Mouse (Mus musculus) heart, postnatal 25 days (tissue): ENCODE data around the gene Tcl1b4. TPM values are rescaled to one million over a fixed set of nuclear protein-coding genes. Genes with fewer than 3 reads are reported as not detected.
"Not testable (repeated sequence)": the region's sequence is repeated elsewhere in the genome, so short reads cannot be mapped to it uniquely, and the experiment has no call there.

Experiments used
- DNase-seq: peaks from one replicate; pipeline ENCODE4 v3.0.0; 2022; ENCODE audit warnings: low spot score
- intact Hi-C: fragments of 180-260 bp; cut with DNase I; formaldehyde crosslinking; loops from one replicate; pipeline ENCODE4 v1.15.1; 2025
- total RNA-seq, 2 experiments: library from RNA; stranded (reverse); gene quantifications; 2 replicates each; pipeline ENCODE4 v1.2.3; 2021

The Tcl1b4 gene
- total RNA-seq = not detected

GRCm38 (mm10) chr12:105201657-105202056, at the start of gene Tcl1b4:
Gene Tcl1b4 (plus strand): TSS chr12:105201957.
- intact Hi-C loops, DNase-seq: not testable (repeated sequence)

- intact Hi-C loops, DNase-seq: not testable (repeated sequence)
Measured at GRCm38 (mm10) chr12:105155286-105155685, 46.5 kb upstream of the Tcl1b4 start.

GRCm38 (mm10) chr12:105158842-105159241, 42.9 kb upstream of the Tcl1b4 start:
- DNase-seq = no peak
- intact Hi-C loops = no loop called here

GRCm38 (mm10) chr12:105159390-105159789, 42.4 kb upstream of the Tcl1b4 start, which contains the start of gene Tcl1b1:
Gene Tcl1b1 (plus strand): TSS chr12:105159690.
- intact Hi-C loops = no loop called here
- no peak for DNase-seq

DNA sequence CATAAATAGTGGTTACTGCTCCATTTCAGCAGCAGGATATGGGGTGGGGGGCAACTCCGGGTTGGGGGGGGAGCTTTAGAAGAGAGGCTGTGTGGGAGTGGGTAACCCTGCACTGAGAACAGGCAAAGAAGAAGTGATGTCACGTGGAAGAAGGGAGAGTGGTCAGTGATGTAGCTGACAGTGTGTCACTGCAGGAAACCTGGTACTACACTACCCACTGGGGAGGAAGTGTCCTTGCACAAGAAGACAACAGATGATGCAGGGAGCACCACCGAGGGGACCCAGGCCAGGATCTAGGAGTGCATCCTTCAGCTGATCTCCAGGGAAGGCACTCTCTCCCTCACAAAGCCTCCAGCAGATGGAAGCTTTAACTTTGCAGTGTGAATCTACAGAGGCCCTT, 35.0 kb upstream of the Tcl1b4 start:
- intact Hi-C loops = no loop called here
- no peak for DNase-seq

GRCm38 (mm10) chr12:105173366-105173765, 28.4 kb upstream of the Tcl1b4 start:
- no peak for DNase-seq
- intact Hi-C loops = loop anchor here (10.0 kb wide), 1 partner anchor 119 kb away; no protein-coding TSS in a partner anchor

GRCm38 (mm10) chr12:105174318-105174717, 27.4 kb upstream of the Tcl1b4 start:
- DNase-seq = not testable (repeated sequence)
- intact Hi-C loops = loop anchor here (10.0 kb wide), 1 partner anchor 120 kb away; no protein-coding TSS in a partner anchor

DNA sequence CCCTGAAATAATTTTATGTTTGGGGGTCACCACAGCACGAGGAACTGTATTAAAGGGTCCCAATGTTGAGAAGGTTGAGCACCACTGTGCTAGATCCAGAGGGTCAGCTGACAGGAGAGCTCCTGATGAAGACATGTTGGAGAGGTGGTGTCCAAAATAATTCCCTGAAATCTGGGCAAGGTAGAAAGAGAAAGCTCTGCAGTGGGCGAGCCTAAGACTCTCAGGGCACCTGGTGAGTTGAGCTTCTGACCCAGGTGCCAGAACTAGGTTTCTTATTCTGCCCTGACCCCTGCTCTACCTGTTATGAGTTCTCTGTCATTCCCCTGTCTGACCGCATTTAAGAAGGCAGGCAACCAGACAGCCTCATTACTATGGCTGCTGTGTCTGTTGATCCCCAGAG, 25.7 kb upstream of the Tcl1b4 start, which contains the start of gene Tcl1b5:
Gene Tcl1b5 (plus strand): TSS at position 301 of the 400 bp plus-strand sequence.
- intact Hi-C loops = loop anchor here (10.0 kb wide), 1 partner anchor 121 kb away; no protein-coding TSS in a partner anchor
- DNase-seq = not testable (repeated sequence)

GRCm38 (mm10) chr12:105181040-105181644, 20.6 kb upstream of the Tcl1b4 start:
- DNase-seq, intact Hi-C loops: not testable (repeated sequence)

- intact Hi-C loops, DNase-seq: not testable (repeated sequence)
Measured at GRCm38 (mm10) chr12:105188980-105189379, 12.8 kb upstream of the Tcl1b4 start.

DNA sequence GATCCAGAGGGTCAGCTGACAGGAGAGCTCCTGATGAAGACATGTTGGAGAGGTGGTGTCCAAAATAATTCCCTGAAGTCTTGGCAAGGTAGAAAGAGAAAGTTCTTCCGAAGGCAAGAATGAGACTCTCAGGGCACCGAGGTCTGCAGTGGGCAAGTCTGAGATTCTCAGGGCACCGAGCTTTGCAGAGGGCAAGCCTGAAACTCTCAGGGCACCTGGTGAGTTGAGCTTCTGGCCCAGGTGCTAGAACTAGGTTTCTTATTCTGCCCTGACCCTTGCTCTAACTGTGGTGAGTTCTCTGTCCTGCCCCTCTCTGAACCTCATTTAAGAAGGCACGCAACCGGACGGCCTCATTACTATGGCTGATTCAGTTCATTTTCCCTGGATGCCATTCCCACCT, 11.0 kb upstream of the Tcl1b4 start, which contains the start of gene Tcl1b3:
Gene Tcl1b3 (plus strand): TSS at position 301 of the 400 bp plus-strand sequence.
- intact Hi-C loops, DNase-seq: not testable (repeated sequence)

GRCm38 (mm10) chr12:105199684-105200497, 1.9 kb upstream of the Tcl1b4 start:
- DNase-seq, intact Hi-C loops: not testable (repeated sequence)

DNA sequence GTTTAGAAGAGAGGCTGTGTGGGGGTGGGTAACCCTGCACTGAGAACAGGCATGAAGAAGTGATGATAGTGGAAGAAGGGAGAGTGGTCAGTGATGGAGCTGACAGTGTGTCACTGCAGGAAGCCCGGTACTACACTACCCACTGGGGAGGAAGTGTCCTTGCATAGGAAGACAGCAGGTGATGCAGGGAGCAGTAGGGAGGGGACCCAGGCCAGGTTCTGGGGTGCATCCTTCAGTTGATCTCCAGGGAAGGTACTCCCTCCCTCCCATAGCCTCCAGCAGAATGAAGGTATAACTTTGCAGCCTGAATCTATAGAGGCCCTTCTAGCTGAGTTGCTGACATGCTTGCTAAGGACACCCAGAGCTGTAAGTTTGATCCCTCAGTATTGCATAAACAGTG, 5.3 kb downstream of the Tcl1b4 start:
- intact Hi-C loops = no loop called here
- no peak for DNase-seq

DNA sequence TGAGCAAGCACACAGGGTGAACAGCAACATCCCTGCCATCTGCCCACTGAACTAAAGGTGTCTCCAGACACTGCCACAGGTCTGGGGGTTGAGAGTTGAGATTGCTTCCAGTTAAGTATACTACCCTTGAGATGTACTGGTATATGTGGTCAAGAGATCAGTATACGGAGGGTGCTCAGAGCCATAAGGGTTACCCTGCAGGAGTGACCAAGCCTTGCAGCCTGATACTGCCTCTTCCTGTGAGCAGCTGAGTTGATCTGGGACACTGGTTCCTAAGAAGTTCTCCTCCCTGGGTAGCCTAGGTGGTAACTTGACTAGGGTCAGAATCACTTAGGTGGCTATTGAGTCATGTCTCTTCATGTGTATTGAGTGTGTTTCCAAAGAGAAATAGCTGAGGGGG, 6.7 kb downstream of the Tcl1b4 start:
- no peak for DNase-seq
- intact Hi-C loops = no loop called here

DNA sequence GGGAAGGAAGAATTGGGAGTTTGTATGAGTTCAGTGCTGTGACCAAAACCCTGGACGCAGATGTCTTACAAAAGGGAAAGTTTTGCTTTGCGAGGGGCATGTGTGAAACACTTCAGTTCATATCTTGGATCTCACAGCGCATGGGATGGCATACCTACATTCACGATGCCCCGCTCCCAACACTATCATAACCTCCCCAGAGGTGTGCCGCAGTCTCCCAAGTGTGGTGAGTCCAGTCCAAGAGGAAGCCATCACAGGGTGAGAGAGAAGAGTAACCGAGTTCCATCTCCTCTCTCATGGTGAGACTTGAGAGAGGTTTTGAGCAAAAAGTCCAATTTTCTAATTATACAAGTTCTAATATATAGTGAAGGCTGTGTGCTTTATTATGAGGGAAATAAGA, 7.5 kb downstream of the Tcl1b4 start:
- intact Hi-C loops = no loop called here
- DNase-seq = no peak

DNA sequence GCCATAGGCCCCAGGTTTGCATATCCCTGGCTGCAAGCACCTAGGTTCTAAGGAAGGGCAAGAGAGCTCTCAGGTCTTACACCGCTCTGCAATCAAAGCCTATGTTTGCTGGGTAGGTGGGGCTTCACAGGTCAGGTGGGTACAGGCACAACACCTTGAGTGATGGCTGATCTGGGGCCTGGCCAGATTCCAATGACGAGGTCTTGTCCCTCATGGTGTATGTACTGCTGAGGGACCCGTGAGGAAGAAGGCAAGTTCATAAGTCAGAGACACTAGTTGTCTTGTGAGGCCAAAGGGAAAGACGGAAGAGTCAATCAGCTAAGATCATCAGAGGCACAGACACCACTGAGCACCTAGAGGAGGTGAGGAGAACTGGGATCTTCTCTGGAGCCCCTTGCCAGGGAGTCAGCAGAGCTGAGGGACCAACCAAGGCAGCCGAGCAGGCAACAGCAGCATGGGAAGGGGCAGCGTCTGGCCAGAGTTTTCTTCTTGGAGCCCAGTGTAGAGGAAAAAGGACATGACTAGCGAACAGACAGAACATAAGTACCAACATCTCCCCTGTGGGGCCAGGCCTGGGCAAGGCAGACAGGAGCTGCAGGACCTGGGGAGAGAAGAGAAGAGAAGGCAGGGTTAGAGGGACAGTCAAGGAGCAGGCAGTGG, 15.5 kb downstream of the Tcl1b4 start:
- DNase-seq = no peak
- intact Hi-C loops = no loop called here

GRCm38 (mm10) chr12:105222601-105223319, 21.0 kb downstream of the Tcl1b4 start, which contains the start of gene Tcl1:
Gene Tcl1 (minus strand): TSS chr12:105222793.
- intact Hi-C loops = no loop called here
- DNase-seq = no peak

GRCm38 (mm10) chr12:105224621-105225320, 23.0 kb downstream of the Tcl1b4 start:
- DNase-seq = no peak
- intact Hi-C loops = no loop called here

- no peak for DNase-seq
- intact Hi-C loops = no loop called here
Measured at GRCm38 (mm10) chr12:105234362-105234761, 32.6 kb downstream of the Tcl1b4 start.
